Mouse (Mus musculus) urinary bladder, adult 18-20 months (tissue): ENCODE data around the gene Ncoa3.

Experiments
- DNase-seq, 2 experiments: peaks; one replicate each; pipeline ENCODE4 v3.0.0; 2022; ENCODE audit warnings: low spot score in 2 of 2, mixed read lengths in 2 of 2

Ncoa3 gene

GRCm38 (mm10) chr2:165970767-165971166 is 21.7 kb upstream of the Ncoa3 start:
- DNase-seq: no peak

DNA sequence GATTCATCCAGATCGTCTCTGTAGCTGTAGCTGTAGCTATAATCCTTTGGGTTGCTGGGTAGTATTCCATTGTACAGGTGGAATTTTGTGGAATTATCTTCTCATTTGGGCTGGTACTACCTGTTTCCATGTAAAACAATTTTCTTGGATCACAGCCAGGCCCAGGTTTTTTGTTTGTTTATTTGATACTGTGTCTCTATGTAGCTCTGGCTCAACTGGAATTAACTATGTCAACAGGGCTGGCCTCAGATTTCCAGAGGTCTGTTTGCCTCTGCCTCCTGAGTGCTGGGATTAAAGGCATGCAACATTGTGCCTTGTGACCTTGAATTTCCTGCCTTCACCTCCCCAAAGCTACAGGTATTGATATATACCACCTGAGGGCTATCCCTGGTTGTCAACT is 18.1 kb upstream of the Ncoa3 start:
- DNase-seq: no peak

DNA sequence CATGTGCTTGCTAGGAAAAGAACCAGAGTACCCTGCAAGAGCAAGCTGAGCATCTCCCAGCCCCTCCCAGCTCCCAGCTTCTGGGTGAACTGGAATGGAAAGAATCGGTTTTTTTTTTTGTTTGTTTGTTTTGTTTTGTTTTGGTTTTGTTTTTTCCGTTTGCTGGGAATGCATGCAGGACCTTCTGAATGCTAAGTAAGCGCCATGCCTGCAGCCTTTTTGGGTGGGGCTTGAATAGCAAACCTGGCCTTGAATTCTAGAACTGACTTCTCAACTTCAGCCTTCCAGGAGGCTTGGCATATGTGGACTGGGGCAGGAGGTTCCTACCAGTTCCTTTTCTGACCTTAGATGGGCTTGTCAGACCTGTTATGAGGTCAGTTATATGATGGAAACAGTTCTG is 16.2 kb upstream of the Ncoa3 start:
- DNase-seq: no peak

DNA sequence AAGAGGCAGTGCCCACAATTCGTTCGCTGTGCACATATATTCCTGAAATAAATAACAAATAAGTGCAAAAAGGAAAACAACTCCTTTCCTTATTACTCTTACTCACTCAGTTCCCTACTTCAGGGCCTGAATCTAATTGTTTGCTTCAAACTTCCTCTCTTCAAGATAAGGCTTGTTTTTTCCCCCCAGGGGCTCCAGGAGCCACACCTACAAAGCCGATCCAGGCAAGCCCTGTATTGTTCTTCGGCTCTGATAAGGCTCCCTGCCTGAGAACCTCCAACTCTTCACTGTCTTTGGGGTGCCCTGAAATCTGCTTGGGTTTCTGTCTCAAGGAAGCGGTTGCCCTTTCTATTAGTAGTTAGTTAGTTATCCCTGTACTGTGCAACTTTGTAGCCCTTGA is 15.6 kb upstream of the Ncoa3 start:
- peak in 1 of 2 experiments; percentile 58 for DNase-seq

GRCm38 (mm10) chr2:165978119-165978518 is 14.3 kb upstream of the Ncoa3 start:
- DNase-seq: no peak

DNA sequence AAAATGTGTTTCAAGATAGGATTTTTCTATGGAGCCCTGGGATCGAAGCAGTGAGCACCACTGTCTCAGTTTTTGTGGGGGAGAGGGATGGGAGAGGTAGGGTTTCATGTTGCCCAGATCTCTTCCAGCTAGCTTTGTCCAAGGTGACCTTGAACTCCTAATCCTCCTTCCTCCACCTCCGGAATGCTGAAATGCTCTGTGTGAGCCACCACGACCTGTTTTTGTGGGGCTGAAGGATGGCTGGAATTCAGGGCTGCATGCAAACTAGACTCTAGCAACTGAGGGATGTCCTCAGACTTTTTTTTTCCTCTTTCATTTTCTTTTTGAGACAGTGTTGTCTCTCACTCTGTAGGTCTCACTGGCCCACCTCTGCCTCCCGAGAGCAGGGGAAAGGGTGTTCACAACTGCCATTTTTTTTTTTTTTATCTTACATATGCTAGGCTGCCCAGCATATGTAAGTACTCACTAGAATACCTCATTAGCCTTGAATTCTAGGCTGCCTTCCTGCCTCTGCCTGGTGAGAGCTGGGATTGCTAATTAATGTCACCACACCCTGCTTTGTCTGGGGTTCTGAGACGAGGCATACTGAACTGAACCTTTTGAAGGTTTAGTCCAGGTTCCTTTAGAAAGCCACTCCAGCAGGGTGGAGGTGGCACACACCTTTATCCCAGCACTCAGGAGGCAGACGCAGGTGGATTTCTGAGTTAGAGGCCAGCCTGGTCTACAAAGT is 11.0 kb upstream of the Ncoa3 start:
- no peak for DNase-seq

- DNase-seq: peak; percentile 71 to 79
Measured at GRCm38 (mm10) chr2:165982512-165983389, 9.7 kb upstream of the Ncoa3 start.

GRCm38 (mm10) chr2:165984318-165984717 is 8.1 kb upstream of the Ncoa3 start:
- no peak for DNase-seq

GRCm38 (mm10) chr2:165984891-165985290 is 7.5 kb upstream of the Ncoa3 start:
- DNase-seq: no peak

DNA sequence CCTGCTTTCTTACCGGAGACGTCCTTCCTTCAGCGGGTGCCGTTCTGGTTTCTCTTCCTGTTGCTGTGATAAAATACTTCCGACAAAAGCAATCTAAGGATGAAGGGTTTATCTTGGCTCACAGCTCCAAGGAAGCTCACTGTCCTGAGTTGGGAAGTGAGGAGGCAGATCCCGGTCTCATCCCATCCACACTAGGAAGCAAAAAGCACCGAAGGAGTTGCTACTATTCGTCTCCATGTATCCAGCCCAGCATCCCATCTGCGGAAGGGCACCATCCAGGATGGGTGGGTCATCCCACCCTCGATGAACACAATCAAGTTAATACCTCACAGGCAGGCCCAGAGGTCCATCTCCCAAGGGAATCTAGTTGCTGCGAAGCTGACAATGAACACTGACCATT is 6.9 kb upstream of the Ncoa3 start:
- no peak for DNase-seq

GRCm38 (mm10) chr2:165986921-165987453 is 5.4 kb upstream of the Ncoa3 start:
- DNase-seq: peak; percentile 70 to 72

DNA sequence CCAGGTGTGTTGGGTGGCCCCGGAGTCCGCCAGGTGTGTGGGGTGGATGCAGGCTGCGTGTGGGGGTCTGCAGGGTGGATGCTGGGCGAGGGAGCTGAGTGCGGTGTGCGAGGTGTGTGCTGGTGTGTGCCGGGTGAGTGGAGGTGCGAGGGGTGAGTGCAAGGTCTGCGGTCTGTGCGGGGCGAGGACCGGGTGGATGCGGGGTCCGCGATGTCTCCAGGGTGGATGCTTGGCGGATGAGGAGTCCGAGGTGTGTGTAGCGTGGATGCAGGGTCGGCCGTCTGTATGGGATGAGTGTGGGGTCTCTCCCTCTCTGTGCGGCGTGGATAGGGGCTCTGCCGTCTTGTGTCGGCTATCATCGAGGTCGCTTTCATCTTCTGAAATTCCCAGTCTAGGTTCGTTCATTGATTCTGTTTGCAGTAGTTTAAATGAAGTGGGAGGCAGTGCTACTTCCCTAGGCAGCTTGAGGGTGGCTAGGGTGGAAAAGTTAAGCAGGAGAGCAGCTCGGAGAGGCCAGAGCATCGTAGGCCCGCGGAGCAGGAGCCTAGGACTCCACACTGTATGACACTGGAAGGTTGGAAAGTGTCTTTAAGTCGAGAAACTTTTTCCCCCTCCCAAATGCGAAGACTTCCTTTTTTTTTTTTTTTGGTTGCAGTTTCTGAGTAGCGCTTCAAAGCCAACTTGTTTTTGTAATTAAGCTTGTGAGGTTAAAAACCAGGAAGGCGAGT is 901 bp downstream of the Ncoa3 start:
- DNase-seq: no peak

DNA sequence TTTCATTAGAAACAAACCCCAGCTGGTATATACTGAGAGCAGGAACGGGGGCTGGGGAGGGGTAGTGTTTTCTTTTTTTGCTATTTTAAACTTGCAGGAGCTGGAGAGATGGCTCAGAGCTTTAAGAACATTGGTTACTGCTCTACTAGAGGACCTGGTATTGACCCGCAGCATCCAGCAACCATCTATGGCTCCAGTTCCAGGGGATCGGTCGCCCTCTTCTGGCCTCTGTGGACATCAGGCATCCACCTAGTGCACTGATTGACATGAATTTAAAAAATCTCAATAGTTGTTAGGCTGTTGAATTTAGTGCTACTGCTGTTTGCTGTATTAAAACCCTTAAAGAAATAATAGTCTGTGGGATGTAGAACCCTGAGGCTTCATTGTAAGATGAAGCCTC is 1.9 kb downstream of the Ncoa3 start:
- DNase-seq: no peak

DNA sequence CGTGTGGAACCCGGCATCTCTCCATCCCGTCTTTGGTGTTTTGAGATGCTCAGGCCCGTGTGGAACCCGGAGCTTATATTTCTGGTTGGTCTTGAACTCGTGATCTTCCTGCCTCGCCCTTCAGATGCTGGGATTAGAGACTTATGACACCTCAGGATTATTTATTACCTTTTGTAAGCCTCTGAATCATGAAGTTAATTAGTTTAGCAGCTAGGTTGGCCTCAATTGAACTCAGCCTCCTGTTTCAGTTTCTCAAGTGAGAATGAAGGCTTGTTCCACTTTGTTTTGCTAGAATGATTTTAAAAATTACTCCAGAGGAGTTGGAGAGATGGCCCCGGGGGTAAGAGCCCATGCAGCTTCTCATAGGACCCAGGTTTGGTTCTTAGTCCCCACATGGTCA is 3.3 kb downstream of the Ncoa3 start:
- DNase-seq: no peak

DNA sequence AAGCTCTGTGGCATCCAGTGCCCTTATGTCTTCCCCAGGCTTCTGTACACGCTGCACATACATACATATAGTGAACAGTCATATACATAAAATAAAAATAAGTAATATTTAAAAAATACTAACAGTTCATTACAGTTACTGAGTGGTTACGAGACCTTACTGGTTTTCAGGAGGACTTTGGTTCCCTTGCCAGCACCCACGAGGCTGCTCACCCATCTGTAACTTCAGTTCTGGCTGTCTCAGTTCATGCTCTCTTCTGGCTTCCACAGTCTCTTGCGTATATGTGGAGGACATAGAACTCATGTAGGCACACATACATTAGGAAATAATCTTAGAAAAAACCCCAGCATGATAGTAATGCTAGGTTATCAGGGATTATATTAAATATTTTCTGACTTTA is 3.7 kb downstream of the Ncoa3 start:
- no peak for DNase-seq

DNA sequence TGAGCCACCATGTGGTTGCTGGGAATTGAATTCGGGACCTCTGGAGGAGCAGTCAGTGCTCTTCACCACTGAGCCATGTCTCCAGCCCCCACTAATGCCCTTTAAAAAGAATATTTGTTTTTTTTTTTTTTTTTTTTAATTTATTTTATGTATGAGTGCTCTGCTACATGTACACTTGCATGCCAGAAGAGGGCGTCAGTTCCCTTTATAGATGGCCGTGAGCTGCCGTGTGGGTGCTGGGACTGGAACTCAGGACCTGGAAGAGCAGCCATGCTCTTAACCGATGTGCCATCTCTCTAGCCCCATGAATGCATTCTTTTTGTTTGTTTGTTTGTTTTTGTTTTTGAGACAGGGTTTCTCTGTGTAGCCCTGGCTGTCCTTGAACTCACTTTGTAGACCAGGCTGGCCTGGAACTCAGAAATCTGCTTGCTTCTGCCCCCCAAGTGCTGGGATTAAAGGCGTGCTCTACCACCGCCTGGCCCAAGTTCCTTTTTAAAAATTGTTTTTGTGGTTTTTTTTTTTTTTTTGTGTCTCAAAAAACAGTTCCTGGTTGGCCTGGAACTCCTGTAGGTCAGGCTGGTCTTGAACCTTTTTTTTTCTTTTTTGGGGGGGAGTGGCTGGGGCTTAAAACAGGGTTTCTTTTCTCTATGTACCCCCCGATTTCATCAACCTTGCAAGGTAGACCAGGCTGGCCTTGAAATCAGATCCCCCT is 5.0 kb downstream of the Ncoa3 start:
- no peak for DNase-seq

- DNase-seq: no peak
Measured at GRCm38 (mm10) chr2:165998969-165999368, 6.5 kb downstream of the Ncoa3 start.

GRCm38 (mm10) chr2:165999790-166000189 is 7.4 kb downstream of the Ncoa3 start:
- DNase-seq: no peak

- DNase-seq: no peak
Measured at GRCm38 (mm10) chr2:166000242-166000641, 7.8 kb downstream of the Ncoa3 start.

DNA sequence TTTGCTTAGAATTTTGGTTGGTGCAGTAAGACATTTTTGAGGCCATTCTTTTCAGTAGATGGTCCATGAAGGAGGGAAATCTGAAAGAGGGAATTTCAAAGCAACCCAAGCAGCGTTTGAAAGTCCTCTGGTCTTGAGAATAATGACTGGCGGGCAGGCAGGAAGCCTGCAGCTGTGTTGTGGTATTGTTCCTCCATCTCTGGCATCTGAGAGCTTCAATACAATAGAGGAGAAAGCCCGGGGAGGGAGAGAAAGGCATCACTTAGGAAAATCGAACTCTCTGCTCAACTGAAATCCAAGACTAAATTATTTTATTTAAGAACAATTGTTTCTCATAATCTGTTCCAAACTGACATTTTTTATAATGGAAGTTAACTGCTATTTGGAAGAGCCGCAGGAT is 8.3 kb downstream of the Ncoa3 start:
- DNase-seq: no peak

- DNase-seq: no peak
Measured at GRCm38 (mm10) chr2:166001362-166001761, 8.9 kb downstream of the Ncoa3 start.

- no peak for DNase-seq
Measured at GRCm38 (mm10) chr2:166001768-166002167, 9.3 kb downstream of the Ncoa3 start.
